Mouse (Mus musculus) right cerebral cortex, postnatal 36 days (tissue): ENCODE results near the gene 9430015G10Rik.
"Not testable (repeated sequence)": the region's sequence is repeated elsewhere in the genome, so short reads cannot be mapped to it uniquely, and the experiment has no call there.

Experiments used
- DNase-seq, 2 experiments: peaks; one replicate each; pipeline ENCODE4 v3.0.0; 2022; ENCODE audit warnings: low spot score in 2 of 2, mixed read lengths in 1 of 2

Gene 9430015G10Rik

DNA sequence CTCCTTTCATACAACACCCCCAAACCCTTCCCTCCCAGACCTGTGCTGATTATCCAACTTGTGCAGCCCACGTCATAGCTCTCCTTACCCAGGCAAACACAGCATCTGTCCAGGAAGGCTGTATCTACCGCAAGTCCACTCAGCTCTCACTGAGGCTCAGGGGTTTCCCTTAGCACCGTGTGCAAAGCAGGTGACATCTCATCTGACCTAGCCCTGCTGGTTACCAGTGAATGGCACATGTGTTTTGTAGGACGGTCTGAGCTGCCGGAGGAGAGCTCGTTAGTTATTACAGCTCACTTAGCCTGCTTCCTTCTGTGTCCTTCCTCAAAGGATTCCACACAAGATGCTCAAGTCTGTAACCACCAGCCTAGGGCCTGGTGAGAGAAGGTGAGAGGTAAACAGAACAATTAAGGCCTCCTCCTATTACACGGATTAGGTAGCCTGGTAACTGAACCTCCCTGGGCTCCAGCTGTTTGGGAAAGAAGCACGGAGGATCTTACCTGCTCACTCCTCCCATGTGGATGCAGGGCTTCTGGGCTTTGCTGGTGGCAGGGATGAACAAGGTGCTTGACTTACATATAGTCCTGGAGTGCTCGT lies 11.9 kb upstream of the 9430015G10Rik start:
- DNase-seq, result no peak

- DNase-seq, result no peak
These were observed 10.4 kb upstream of the 9430015G10Rik start for GRCm38 (mm10) chr4:156099427-156099826.

GRCm38 (mm10) chr4:156100501-156100900 lies 9.3 kb upstream of the 9430015G10Rik start:
- no peak for DNase-seq

GRCm38 (mm10) chr4:156101481-156101903 lies 8.3 kb upstream of the 9430015G10Rik start:
- no peak for DNase-seq

DNA sequence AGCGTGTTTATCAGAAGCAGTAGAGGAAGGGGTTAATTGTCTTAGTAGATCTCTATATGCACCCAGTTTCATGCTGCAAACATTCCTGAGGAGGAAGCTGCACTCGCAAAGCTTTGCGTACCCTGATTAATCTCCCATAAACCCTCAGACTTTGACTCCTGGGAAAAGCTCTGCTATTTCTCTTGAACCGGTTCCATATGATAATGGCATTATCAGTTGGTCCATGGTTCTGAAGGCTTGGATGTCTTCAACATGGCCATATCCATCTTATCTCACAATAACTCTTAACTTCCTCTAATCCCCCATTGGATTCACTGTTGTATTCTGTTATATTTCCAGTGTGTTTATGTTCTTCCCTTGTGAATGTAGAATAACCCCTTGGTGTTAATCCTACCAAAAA lies 6.4 kb upstream of the 9430015G10Rik start:
- DNase-seq, result no peak

DNA sequence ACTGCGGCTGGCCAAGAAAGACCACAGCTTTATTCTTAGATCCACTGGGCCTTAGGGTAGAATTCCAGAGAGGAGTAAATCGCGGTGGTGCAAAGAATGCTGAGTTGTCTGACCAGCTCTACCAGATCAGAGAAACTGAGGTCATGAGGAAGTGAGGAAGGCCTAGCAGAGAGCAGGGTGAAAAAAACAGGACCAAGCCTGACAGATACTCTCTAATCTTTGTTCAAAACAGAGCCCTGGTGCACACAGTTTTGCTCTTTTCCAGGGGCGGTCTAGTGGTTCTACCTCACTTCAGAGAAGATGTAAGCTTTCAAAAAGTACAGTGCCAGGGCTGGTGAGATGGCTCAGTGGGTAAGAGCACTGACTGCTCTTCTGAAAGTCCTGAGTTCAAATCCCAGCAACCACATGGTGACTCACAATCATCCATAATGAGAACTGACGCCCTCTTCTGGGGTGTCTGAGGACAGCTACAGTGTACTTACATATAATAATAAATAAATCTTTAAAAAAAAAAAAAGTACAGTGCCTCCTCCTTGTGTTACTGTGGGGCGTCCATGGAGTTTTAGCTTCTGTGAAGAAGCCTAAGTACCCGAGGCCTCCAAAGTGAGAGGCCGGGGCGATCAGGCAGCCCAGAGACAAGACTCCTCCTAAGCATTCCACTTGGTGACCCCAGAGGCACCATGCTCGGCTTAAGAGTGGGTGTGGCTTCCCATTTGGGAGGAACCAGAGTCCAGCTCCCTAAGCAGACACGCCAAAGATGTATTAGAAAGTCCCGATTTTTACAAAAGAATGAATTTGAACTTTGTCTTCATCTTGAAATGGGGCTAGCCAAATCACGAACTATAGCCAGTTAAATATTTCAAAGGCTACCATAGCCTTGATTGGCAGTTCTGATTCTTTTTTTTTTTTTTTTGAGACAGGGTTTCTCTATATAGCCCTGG lies 906 bp upstream of the 9430015G10Rik start:
- DNase-seq, result no peak

DNA sequence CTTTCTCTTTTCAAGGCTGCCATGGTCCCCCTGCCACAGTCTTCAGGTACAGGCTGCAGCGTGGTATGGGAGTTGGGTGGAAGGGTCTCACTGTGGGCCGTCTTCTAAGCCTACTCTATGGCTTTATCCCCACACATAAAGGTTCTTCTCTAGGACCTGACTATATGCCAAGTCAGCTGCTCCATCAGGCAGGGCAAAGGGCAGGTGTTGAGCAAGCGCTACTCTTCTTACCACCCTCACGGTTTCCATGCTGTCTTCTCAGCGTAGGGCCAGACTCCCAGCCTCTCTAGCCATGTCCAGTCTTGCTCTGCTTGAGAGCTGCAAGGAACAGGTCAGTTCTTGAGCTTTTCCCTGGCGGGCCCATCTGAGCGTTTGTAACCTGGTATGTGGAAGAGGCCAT lies 14.3 kb downstream of the 9430015G10Rik start:
- no peak for DNase-seq

GRCm38 (mm10) chr4:156125393-156125792 lies 15.6 kb downstream of the 9430015G10Rik start:
- no peak for DNase-seq

DNA sequence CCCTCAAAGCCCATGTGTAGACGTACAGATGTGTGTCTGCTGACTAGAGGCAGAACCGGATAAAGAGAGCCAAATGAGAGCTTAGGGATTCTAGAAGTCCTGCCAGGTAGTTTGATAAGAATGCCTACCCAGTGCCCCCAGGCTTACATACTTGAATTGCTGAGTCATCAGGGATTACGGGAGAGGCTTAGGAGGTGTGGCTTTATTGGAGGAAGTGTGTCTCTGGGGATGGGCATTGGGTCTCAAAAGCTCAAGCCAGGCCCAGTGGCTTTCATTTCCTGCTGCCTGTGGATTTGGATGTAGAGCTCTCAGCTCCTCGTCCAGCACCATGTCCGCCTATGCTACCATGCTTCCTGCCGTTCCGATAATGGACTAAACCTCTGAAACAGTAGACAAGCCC lies 17.1 kb downstream of the 9430015G10Rik start:
- no peak for DNase-seq

- DNase-seq, result no peak
These were observed 19.0 kb downstream of the 9430015G10Rik start for GRCm38 (mm10) chr4:156128746-156129145.

DNA sequence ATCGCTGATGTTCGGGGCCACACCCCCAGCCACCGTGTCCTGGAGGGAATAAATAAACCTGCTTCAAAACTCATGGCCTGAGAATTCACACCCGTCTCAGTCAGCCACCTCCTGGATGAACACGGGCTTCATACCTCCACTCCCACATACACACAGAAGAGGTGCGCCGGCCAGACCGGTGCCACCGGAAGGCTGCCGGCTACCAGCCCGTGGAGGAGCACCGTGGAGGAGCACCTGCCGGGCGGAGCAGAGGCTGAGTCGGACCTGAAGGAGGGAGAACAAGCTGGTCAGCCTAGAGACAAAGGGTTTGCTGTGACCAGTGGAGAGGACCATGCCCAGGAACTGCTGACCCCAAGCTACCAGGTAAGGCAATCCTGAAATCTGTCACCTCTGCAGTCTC lies 20.7 kb downstream of the 9430015G10Rik start, which contains the start of gene Rnf223:
TSS of gene Rnf223 (plus strand) at position 78 of the 400 bp plus-strand sequence.
- no peak for DNase-seq

GRCm38 (mm10) chr4:156130940-156131339 lies 21.2 kb downstream of the 9430015G10Rik start:
- DNase-seq, result no peak

DNA sequence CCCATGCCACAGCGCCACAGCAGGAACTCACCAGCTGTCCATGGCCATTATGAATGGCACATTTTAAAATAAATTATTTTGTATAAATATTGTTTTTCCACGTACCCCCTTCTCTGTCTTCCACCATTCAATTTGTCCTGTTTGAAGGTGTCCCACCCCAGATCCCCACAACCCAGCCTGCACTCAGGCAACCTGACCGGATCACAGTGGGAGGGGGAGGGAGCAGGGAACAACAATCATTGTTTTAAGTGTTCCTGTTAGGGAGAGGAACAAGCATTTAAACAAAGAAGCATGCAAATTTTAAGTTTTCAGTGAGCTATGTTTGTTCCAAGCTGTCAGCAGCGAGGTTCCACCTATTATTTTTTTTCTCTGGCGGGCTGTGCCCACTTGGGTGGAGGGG lies 23.6 kb downstream of the 9430015G10Rik start:
- DNase-seq, result no peak

DNA sequence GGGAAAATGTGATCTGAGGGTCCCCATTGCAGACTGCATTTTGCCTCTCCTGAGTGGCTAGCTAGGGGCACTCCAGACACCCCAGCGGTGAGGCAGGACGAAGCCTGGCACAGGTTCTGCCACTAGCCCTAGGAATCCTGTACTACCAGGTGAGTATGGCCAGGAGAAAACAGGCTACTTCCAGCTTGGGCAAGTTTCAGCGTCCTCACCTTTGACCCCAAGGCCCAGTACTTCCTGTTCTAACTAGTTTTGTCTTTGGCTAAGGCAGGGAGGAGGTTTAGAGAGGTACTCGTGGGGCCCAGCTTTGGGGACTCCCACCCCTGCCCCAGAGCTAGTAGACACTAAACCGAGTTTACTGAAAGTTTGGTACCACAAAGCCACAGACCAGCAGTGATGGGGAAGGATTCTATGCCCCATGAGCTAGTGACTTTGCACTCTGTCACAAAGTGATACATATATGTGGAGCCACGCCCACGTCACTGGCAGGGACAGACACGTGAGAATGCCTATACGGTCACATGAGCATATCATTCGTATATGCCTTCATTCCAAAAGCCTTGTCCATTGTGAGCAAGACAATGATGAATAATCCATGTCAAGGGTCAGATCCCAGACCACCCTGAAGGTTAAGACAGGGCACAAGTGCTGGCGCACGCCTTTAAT lies 24.3 kb downstream of the 9430015G10Rik start:
- no peak for DNase-seq

- DNase-seq, result no peak
These were observed 25.3 kb downstream of the 9430015G10Rik start for GRCm38 (mm10) chr4:156135112-156135511.

DNA sequence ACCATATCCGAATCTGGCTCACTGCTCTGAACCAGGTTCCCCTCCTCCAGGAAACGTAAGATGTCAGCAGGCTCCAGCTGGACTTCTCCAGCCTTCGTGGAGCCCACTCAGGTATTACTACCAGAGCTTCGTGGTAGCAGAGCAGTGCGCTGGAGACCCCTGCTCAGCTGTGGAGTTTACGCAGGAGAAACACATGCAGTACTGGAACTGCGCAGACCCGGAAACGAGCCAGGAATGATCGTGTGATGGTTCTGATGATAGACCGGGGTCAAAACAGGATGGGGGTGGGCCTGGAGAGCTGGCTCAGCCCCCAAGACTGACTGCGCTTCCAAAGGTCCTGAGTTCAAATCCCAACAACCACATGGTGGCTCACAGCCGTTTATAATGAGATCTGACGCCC lies 26.0 kb downstream of the 9430015G10Rik start:
- DNase-seq, result no peak

GRCm38 (mm10) chr4:156136285-156137100 lies 26.7 kb downstream of the 9430015G10Rik start:
- DNase-seq, result no peak

DNA sequence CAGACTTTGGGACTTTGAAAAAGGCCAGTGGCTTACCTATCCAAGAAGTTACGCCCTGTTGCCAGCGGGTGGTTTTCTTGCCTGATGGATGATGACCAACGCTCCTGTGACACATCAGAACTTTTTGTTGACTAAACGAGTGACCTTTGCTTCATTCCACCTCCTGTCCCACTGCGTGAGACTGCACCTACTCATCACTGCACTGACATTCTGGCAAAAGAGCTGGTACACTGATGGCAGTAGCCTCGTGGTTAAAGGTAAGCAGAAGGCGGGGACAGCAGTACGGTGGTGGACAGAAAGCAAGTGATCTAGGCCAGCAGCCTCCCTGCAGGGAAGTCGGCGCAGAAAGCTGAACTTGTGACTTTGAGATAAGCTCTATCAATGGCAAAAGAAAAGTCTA lies 41.1 kb downstream of the 9430015G10Rik start:
- not testable (repeated sequence) for DNase-seq

DNA sequence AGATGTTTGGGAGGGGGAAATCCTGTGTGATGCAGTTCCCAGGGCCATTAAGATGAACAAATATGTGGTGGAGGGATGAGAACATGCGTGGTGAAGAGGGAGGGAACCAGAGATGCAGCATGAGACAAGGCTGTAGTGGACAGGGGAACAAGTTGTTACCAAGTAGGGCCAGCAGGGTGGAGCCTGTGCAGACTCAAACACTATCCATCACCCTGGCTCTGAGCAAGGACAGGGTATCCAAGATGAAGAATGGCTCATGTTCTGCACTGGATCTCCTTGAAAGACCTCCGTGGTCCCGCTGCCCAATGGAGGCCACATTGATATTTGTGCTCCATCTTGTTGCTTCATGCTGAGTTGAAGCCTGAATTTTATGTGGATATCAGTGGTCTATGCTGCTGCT lies 45.0 kb downstream of the 9430015G10Rik start:
- DNase-seq, result no peak

DNA sequence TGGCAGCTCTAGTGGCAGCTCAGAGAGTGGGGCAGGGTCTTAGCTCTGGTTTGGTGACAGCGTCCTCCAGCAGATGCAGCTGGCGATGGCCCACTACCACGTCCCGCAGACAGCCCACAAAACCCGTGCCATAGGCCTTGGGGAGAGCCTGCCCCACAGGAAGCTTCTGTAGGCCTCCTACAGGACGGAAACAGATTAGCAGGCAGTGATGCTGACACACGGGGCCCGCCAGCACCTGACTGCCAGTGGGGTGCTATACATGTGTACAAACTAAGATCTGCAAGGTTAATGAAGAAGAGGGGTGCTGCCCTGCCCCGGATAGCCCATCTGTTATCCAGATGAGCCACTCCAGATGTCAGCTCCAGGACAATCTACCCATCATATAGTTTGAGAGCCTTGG lies 56.7 kb downstream of the 9430015G10Rik start:
- no peak for DNase-seq

- DNase-seq, result no peak
These were observed 58.8 kb downstream of the 9430015G10Rik start for GRCm38 (mm10) chr4:156168611-156169010.
